Mouse (Mus musculus) gastrocnemius, postnatal 10 days (tissue): ENCODE results near the gene Fam92b. TPM values are rescaled to one million over a fixed set of nuclear protein-coding genes. Genes with fewer than 3 reads are reported as not detected.
A peak's percentile ranks its signal among the peaks of the same experiment; 100 is the strongest.

Source experiments
- DNase-seq: peaks from one replicate; pipeline ENCODE4 v3.0.0; 2021; ENCODE audit warnings: mixed read lengths
- total RNA-seq, 2 experiments: library from RNA; stranded (reverse); gene quantifications; 2 replicates each; pipeline ENCODE4 v1.2.3; 2021

Fam92b gene
- total RNA-seq, 2 experiments from 2014 or later, result not detected

DNA sequence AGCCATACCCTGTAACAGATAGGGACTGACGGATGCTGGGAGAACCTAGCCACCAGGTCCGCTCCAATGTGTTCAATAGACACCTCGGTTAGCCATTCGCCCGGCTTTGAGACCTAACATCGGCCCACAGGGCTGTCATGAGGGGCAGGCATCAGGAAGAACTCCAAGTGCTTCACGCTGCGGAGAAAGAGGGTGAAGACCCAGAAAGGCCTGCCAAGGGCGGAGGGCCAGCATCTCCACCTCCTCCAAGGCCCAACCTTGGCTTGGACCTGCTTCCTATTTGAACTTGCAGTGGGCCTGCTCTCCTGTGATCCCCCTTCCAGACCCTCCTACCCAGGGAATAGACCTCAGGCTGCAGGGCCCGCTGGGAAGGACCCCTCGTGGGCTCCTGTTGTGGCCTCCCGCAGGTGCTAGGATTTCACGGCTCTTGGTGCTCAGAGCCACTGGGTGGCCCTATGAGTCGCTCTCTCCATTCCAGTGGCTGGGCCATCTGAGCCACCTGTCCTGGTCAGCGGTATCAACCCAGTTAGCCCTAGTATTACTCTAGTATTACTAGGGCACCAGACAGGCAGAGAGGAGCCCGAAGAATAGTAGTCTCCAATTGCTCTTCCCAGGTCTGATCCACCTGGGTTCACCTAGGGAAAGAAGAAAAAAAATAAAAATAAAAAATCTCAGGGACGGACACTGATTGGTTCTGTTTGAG, 13.0 kb upstream of the Fam92b start:
- DNase-seq, result no peak

DNA sequence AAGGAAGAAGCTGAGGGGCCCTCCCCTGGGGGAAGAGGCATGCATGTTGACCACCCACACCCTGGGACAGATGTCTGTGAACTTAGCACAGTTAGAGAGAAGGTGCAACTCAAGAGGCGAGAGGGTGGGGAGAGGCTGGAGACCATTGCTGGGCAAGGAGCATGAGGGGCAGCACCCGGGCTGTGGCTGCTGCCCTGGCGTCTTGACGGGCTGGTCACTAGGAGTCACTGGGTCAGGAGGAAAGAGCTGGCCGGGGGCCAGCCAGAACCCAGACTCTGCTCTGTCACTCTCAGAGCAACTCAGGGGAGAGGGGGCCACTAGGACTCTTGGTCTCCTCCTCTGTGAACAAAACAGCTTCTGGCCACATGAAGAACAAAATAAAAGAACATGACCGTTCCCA, 12.2 kb upstream of the Fam92b start:
- no peak for DNase-seq

DNA sequence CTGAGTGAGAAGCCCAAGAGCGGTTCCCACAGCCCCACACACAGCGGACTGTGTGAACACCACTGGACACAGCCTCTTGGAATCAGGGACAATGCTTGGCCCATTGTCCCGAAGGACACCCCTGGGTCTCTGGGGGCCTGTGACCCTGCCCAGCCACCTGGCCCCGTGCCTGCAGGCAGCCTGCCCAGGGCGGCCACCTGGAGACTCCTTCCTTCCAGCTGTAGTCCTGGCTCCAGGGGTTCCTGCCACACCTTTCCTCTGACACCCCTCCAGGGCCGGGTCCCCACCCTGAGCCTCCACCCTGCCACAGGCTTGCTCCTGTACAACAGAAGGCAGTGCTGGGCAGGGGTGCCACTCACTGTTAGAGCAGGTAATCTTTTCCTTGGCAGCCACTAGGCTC, 11.2 kb upstream of the Fam92b start:
- peak; percentile 51 for DNase-seq

DNA sequence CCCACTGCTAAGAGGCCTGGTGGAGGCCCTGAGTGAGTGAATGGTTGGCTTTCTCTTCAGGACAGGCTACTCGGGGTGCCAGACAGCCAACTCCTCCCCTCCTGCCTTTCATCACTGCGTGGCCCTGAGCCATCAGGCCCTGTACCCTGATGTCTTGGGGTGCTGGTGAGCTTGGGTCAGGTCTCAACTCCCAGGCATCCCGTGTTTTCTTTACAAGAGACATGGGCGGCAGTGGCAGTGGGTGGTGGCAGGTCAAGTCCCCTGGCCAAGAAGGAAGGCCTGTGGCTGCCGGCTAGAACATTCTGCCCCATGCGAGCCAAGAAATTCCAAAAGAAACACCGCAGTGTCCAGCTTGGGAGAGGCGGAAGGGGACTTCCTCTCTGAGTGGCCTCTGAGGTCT, 9.2 kb upstream of the Fam92b start:
- DNase-seq, result peak; percentile 35

DNA sequence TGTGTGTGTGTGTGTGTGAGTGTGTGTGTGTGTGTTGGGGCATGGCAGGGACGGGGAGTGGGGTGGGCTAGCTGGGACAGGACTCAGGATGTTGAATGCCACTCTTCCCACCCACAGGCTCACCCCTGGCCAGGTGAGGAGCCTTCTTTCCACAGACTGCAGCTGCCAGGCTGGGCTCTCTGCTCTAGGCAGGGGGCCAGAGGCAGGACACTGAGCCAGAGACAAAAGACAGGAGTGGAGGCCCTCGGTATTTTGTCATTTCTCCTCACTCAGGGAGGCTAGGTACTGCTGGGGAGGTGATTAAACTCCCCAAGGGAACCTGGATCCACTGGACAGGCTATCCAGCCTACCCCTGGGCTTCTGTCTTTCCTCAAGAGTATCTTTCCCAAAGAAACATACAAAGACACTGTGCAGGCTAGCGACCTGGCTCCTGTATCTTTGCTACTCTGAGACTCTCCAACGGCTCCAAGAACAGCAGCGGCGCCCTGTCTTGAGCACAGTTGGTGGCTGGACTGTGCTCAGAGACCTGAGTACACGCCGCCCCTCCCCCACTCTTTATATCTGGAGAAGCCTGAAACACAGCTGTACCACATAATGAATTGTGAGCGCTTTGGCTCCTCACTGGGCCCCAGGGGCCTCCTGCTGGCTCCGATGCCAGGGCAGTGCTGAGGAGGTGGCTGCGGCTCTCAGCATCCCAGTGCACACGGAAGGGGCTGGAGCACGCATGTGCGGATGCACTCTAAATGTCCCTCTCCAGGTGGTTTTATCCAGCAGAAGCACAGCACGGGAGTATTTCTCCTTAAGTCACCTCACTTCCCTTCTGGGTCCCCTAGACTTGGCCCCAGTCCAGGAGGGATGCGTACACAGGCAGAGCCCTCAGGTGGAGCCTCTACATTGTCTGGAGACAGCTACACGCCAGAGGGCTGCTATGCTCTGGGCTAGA, 7.9 kb upstream of the Fam92b start:
- DNase-seq, result peak; percentile 61

DNA sequence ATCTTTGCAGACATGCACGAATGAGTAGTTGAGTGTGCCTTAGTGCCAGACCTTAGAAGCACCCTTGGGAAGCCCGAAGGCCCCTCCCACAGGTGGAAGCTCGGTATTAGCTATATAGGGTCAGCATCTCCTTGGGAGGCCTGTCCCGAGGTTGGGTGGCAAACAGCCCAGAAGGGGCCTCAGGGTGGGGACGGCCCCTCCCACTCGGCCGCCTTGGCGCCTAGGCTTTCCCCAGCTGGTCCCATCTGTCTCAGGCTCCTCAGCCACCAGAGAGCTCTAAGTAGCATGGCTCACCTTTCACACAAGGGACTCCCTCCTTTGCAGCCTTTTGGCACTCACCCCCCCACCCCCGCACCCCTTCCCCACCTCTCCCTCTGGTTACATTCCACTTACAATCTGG, 7.1 kb upstream of the Fam92b start:
- peak; percentile 44 for DNase-seq

DNA sequence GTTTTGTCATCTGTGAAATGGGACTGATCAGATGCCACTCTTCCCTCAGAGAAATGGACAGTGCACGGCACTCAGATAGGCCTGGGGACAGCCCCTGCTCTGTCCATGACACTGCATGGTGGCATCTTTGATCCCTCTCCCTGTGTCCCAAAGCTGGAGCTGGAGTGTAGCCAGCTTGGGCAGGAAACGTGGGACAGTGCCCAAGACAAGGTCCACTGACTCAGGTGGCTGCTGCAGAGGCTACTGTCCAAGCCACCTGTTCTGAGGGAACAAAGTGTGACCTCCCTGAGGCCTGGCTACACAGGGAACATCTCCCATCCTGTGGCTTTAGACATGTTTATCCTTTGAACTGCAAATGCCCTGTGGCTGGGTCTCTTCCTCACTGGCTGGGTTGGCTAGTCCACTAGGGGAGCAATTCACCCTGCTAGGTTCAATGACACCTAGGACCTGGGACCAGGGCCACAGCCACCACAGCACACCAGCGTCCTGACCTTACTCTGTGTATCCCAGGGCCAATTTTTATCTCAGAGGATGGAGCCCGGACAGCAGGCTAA, 4.7 kb upstream of the Fam92b start:
- DNase-seq, result no peak

DNA sequence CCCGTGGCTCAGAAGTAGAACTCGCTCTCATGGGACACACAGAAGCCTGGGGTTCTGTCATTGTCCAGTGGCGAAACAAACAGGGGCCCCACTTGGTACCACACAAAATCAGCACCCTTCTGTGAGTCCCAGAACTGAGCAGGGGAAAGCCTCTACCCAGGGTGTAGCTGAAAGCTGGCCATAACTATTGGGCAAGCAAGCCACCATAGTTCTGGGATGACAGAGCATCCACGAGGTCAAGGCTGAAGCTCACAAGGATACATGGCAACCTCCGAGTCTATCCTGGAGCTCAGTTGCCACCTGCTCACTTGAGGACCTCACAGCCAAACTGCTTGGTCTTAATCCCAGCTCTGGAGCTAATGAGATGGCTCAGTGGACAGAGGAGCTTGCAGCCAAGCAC, 4.0 kb upstream of the Fam92b start:
- DNase-seq, result no peak

DNA sequence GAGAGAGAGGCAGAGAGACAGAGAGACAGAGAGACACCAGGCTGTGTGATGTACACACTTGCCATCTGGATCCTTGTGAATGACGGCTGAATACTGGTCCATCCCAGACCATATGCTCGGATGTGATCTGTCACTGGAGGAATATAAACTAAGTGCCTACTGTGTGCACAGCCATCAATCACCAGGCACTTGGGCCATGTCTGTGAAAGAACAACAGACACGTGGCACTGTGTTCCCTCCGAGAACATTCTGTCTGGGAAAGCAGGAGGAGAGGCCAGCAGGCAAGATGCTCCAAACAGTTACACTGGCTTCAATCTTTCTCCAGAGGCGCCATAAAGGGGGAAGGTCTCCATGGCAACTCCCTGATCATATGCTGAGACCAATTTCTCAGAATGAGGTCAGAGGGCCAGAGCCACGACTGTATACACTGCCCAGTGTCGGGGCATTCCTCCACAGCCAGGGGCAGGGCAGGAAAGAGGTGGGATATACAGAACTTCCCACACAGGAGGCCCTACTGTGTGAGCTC, 3.2 kb upstream of the Fam92b start:
- DNase-seq, result no peak

DNA sequence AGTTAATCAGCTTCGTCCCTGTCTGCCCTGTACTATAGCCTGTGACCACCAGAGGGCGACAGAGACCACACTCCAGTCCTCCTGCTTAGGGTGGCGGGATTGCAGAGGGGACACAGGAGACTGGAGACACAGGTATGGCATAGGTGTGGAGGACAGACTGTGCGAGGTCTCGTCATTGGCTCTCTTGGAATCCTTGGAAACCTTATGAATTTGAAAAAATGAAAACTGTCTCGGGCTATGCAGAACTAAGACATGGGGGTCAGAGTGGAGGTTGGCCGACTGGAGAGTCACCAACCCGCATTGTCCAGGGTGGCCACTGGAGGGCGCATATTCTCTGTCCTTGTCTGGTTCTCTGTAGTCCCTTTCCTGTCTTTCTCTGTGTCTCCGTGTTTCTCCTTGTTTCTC, 1.8 kb upstream of the Fam92b start:
- peak; percentile 95 for DNase-seq

DNA sequence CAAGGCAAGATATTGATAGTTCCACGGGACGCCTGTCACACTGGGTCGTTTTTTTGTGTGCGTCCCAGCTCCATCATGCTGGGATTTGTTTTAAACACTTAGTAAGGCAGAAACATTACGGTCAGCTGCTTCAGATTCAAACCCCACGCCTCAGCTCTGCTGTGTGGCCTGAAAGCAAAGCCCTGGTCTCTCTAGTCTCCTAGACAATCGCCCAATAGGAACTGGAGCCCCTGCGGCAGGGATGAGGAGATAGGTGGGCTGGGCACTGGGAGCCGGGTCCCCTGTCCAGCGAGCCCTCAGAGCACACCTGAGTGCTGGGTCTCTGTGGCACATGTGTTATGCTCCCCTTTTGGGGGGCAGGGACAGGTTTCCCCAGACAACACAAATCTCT, 853 bp upstream of the Fam92b start:
- DNase-seq, result no peak

DNA sequence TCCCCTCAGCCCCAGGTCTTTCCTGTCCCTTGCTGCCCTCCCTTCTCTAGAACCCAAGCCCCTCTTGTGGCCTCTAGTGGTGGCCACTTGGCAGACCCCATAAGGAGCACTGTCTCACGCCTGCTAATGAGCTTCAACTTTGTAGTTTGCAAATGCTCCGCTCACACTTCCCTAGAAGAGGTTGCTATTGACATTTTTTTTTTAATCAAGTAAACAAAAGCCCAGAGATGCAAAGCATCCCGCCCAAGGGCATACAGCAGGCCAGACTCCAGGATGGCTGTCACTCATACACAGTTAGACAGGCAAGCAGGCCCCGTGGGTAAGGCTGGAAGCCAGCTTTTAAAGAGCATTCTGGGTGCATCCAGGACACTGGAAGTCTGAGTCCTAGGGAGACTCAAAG, 661 bp downstream of the Fam92b start:
- DNase-seq, result no peak

DNA sequence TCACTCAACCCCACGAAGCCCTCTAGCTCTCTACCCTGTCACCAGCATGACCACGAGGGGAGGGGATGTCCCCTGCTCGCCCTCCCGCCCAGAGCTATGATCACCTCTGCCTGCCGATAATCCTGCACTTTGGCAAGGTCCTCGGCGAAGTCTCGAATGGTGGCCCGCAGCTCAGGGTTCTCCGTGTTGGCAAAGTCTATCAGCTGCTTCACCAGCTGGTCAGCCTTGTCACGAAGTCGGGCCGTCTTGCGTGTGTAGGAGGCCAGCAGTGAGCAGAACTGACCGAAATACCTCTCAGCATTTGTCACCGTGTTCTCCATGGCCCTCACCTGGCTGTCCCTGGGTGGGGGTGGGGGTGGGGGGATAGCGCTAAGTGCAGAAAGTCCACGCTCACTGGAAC, 2.7 kb downstream of the Fam92b start:
- no peak for DNase-seq

DNA sequence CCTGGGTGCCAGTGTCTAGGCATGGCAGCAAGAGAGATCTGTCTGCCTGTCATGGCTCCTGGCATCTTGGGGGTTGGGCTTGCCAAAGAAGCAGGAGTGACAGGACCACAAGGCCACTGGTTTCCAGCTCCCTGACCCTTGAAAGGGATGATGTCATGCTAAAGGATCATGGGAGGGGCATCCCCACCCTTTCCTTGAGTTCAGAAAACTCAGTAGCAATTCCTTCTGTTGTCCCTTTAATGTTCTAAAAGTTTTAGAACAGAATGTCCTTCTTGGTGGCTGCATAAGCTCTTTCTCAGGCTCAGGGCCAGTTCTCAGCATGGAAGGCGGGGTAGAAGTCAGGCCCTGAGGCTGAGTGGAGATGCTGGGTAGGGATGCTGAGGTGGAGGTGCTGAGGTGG, 4.1 kb downstream of the Fam92b start:
- DNase-seq, result no peak

DNA sequence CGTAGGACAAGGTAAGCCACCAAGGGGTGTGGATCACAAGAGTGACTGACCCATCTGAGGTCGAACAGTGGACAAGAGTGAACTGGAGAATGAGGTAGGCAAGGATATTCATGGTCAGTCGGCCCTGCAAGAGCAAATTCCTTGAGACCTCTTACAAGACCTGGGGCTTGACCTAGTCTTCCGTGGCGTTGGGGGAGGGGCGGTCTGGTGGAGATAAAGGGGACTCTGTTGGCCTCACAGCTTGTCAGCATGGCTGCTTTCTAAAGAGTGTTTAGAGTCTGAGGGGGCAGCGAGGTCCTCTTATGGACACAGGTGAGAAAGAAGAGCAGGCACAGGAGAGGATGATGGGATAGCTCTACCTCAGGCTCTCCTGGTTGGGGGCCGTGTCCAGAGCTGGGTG, 8.1 kb downstream of the Fam92b start:
- DNase-seq, result no peak

DNA sequence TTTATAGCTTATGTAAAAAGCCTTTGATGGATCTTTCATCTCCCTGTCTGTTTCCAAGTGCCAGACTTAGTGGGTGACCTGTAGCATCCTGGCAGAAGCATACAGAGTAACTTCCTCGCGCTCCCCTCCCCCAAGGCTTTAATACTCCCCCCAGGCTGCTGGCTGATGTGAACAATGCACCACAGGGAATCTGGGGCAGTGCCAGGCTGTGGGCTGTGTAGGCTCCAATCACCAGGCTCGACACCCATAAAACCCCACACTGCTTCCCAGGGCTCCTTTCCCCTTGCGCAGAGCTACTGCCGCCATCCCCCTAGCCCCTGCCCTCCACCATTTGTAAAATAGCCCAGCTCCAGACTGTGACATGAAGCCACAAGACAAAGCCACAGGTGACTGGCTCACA, 9.4 kb downstream of the Fam92b start:
- DNase-seq, result no peak

DNA sequence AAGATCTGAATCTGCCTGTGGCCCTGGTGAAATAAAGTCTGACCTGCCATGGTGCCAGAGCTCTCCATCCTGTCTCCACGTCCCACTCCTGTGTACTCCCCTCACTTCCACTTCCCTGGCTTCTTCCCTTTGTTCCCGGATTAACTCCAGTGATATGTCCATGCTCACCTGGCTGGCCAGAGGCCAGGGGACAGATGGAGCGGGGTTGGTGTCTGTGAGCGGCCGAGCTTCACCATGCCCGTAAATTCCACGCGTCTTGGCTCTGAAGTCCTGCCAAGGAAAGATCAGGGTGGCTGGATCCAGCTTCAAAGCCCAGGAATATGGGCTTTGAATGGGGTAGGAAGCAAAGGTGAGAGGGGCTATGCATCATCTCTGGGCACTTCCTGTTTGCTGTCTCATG, 10.1 kb downstream of the Fam92b start:
- DNase-seq, result no peak

DNA sequence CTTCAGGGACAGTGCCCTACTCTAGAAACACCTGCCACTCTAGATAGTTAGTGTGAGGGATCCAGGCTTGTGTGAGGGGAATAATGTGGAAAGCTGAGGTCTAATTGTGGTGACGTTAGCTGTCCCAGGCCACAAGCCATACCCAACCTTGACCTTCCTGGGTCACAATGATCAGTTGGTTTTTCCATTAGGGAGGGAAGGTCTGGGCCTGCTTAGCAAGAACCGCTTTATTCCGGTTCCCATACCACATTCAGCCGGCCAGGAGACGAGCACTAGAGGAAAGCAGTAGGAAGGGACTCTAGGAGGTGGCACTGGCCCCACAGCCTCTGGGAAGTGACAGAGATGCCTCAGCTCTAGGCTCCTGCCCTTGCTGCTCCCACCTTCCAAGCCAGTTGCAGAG, 13.2 kb downstream of the Fam92b start:
- no peak for DNase-seq

DNA sequence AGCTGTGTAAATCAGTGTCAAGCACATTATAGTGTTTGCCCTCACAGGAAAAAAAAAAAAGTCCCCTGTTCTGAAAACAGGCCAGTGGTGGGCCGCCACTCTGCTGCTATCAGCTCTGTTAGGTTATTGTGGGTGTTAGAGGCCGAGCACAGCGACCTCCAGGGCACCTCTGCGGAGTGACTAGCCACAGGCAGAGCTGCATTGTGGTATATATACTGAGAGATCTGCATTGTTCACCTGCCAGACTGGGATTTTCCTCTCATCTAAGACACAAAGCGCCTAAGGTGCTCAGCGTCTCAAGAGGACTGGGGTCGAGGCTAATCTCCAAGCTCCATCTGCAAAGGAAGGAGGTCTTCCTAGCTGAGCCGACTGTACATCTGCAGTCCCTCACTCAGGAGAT, 13.9 kb downstream of the Fam92b start:
- no peak for DNase-seq

DNA sequence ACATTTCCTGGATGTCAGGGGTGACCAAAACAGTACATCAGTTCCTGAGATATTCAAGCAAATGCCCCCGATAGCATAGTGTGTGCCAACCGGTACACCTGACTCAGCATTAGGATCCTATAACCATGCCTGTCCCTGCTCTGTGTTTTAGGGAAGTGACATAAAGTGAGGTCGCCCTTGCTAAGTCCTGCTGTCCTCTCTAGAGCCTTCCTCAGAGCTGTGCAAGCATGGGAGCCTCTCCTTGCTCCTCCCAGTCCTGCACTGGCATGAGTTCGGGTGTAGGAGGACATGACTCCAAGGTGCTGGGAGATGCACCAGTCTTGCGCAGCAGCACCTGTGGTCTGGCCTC, 14.9 kb downstream of the Fam92b start:
- DNase-seq, result no peak

DNA sequence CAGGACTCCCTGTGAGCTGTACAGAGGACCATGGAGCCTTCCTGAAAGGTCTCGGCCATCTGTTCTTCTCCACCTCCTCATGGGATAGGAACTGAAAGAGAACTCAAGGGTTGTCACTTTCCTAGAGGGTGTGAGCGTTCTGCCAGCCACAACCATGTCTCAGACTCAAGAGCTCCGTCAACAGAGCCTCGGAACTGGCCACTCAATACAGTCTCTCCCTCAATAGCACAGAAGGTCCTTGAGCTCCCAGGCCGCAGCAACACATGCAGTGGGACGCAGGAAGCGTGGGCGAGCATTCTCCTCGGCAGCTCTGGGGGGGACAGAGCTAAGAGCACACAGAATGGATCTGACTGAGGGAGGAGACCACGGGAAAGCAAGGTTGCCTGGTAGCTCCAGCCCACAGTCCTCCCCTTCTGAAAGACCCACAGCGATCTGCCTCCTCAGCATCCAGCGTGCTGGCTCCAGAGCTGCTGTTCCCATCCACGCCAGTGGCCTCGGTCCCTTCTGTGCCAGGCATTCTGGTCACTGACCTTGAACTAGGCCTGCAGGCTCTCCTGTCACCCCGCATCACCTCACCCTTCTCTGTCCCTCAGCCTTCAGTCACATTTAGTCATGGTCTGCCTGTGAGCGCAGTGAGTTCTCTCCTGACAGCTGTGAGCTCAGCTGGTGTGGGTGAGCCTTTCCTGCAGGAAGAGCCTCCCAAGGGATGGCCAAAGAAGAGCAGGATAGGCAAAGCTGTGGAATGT, 15.4 kb downstream of the Fam92b start:
- no peak for DNase-seq

DNA sequence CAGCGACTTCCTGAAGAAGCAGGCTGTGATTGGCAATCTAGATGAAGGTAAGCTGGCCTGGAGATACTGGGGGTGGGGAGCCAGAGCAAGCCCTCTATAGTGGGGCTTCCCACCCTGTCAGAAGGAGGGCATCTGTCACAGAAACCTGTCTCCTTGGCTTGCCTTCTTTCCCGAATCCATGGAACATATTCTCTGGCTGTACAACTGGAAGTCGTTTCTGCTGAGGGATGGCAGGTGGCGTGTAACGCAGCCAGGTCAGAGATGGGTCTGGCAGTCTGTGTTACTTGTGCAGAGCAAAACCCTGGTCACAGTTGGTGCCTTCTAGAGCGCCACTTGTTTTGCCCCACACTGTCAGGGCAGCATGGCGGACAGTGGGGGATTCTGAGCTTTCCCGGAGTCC, 16.9 kb downstream of the Fam92b start:
- no peak for DNase-seq

DNA sequence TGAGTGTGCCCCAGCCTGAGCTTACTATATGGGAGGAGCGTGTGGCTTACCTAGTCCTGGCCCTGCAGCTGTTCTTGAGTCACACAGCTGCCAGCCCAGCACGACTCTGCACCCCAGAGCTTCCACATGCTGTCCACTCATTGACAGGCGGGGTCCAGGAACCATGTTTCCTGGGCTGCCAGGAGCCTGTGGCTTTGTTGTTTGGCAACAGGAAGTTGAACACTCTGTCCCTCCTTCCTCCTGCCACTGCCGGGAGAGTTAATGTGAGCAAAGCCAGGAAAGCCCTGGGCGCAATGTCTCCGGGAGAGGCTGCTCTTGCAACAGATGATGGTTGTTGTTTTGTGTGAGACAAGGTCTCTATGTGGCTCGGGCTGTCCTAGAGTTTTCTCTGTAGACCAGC, 24.6 kb downstream of the Fam92b start:
- no peak for DNase-seq
